Mouse (Mus musculus) intestine, embryonic 15.5 days (tissue): ENCODE measurements around the gene Mia3. TPM values are rescaled to one million over a fixed set of nuclear protein-coding genes. Genes with fewer than 3 reads are reported as not detected.
"Not testable (repeated sequence)": the region's sequence is repeated elsewhere in the genome, so short reads cannot be mapped to it uniquely, and the experiment has no call there.

Experiments
- ATAC-seq: fragments of 200-750 bp; cut with Nextera tagmentation; 2 replicates; pipeline ENCODE4 v1.8.0; 2017; ENCODE audit warnings: moderate TSS enrichment, moderate library complexity
- H3K27ac ChIP-seq: fragments of 300-500 bp; sonication (generic); 2 replicates; pipeline ENCODE4 v1.5.1; 2015; ENCODE audit warnings: mild to moderate bottlenecking, inconsistent platforms
- H3K27me3 ChIP-seq: fragments of 300-500 bp; sonication (generic); replicated peaks from 2 replicates; pipeline ENCODE4 v1.6.1; 2015; ENCODE audit warnings: inconsistent platforms
- H3K36me3 ChIP-seq: fragments of 300-500 bp; sonication (generic); 2 replicates; pipeline ENCODE4 v1.6.1; 2015; ENCODE audit warnings: inconsistent platforms
- H3K4me1 ChIP-seq: fragments of 300-500 bp; sonication (generic); replicated peaks from 2 replicates; pipeline ENCODE4 v1.6.1; 2015; ENCODE audit warnings: inconsistent platforms
- H3K4me2 ChIP-seq: fragments of 300-500 bp; sonication (generic); replicated peaks from 2 replicates; pipeline ENCODE4 v1.6.1; 2015; ENCODE audit warnings: mild to moderate bottlenecking, inconsistent platforms
- H3K4me3 ChIP-seq: fragments of 300-500 bp; sonication (generic); replicated peaks from 2 replicates; pipeline ENCODE4 v1.5.1; 2015; ENCODE audit warnings: inconsistent platforms
- H3K9ac ChIP-seq: fragments of 300-500 bp; sonication (generic); 2 replicates; pipeline ENCODE4 v1.6.1; 2015; ENCODE audit warnings: inconsistent platforms
- H3K9me3 ChIP-seq: fragments of 300-500 bp; sonication (generic); 2 replicates; pipeline ENCODE4 v1.6.1; 2016; ENCODE audit warnings: inconsistent platforms
- WGBS: fragments of 180-500 bp; shearing (Covaris S2); methylation state at CpG from one replicate; pipeline ENCODE4 v1.1.7; 2015; 5-methylcytosine and 5-hydroxymethylcytosine counted together
- polyA plus RNA-seq: library from polyadenylated mRNA; unstranded; fragments of >200 nt; fragmentation: Nextera tagmentation; extraction: Ambion mirVana; gene quantifications from 2 replicates; pipeline ENCODE4 v1.2.1, GENCODE M21; 2015

Mia3 gene
- 79.7 and 81.0 TPM in 2 replicates for polyA plus RNA-seq

DNA sequence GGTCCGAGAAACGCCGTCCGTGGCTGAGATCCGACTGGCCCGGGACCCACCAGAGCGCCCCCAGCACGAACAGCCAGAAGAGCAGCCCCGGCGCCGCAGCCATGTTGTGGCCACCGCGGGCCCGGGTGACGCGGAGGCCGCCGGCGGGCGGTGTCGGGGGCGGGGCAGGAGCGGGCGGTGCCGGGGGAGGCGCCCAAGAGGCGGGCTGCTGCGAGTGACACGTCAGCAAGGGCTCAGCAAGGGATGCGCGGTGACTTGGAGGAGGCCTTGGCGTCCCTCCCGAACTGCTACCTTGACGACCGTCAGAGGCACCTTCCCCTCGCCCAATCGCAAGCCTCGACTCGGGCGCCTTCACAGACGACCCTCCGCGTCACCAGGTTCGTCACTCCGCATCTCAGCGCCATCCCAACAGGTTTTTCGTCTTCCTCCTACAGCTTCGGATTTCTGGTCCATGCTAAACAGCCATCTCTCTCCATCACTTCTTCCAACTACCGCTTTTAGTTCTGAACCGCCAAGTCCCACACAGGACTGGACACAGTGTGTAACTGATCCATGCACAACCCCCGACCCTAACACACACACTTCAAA is at the start of gene Mia3:
Mia3 (minus strand) TSS at position 127 of the 588 bp plus-strand sequence.
- H3K4me2 ChIP-seq, result peak within 1 kb of the TSS; percentile 89
- no peaks in the 10 kb centered on the region for H3K27me3 ChIP-seq
- H3K9me3 ChIP-seq, result no peaks in the 10 kb centered on the region
- H3K27ac ChIP-seq, result peak within 1 kb of the TSS; percentile 60; the same call in 1 of the 2 replicates
- H3K36me3 ChIP-seq, result 0 out of 2 replicates have a peak, but pooled peaks cover 4% of the 10 kb centered on the region
- peak within 1 kb of the TSS; percentile 89 for H3K4me3 ChIP-seq
- WGBS, result under 1% methylated on average over 51 of the region's 51 CpGs
- peak within 1 kb of the TSS; percentile 86 for H3K9ac ChIP-seq
- peaks cover 10% of the 10 kb centered on the region for H3K4me1 ChIP-seq
- ATAC-seq, result peak; percentile 100

DNA sequence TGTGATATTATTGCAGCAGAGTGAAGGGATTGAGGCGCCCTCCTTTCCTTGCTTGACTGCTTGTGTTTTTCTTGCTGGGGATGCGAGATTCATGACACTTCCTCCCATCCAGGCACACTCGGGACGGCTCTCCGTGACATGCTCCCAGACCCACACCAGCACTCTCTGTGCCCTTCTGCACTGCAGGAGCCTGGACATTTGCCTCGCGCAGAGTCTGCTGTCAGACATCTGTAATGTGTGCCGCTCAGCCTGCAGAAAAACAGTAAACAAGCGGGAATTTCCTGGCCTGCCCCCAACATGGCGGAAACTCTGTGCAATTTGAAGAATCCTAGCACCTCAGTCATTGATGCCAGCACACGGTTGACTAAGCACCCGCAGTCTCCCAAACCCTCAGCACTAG is 48.5 kb upstream of the Mia3 start, which contains the start of gene Hhipl2:
Hhipl2 (plus strand) TSS at position 343 of the 400 bp plus-strand sequence.
- Histone ChIP-seq H3K36me3 (no peaks in the 10 kb centered on the region), H3K9ac (no peak within 1 kb of the TSS), H3K27me3 (no peaks in the 10 kb centered on the region), H3K4me3 (no peak within 1 kb of the TSS), H3K27ac (no peak within 1 kb of the TSS), H3K4me1 (no peaks in the 10 kb centered on the region), H3K9me3 (no peaks in the 10 kb centered on the region), H3K4me2 (no peak within 1 kb of the TSS)
- ATAC-seq, result no peak
- whole genome bisulfite sequencing, result 67% methylated on average over 12 of the region's 12 CpGs

- H3K4me3 ChIP-seq, result no peak overlapping the region
- WGBS, result 87% methylated on average over 15 of the region's 15 CpGs
- H3K4me1 ChIP-seq, result no peaks in the 10 kb centered on the region
- no peaks in the 10 kb centered on the region for H3K9me3 ChIP-seq
- ATAC-seq, result no peak
- H3K36me3 ChIP-seq, result peaks cover 11% of the 10 kb centered on the region
- H3K27me3 ChIP-seq, result no peaks in the 10 kb centered on the region
- H3K9ac ChIP-seq, result no peak overlapping the region
- no peak overlapping the region for H3K27ac ChIP-seq
- H3K4me2 ChIP-seq, result no peak overlapping the region
These were observed 44.9 kb upstream of the Mia3 start for GRCm38 (mm10) chr1:183414081-183414727.

- Histone ChIP-seq H3K4me3 (no peak overlapping the region), H3K9ac (no peak overlapping the region), H3K4me2 (no peak overlapping the region), H3K4me1 (no peaks in the 10 kb centered on the region), H3K36me3 (peaks cover 41% of the 10 kb centered on the region), H3K27ac (no peak overlapping the region), H3K27me3 (no peaks in the 10 kb centered on the region), H3K9me3 (no peaks in the 10 kb centered on the region)
- WGBS, result 91% methylated on average over 3 of the region's 3 CpGs
- ATAC-seq, result no peak
These were observed 34.0 kb upstream of the Mia3 start for GRCm38 (mm10) chr1:183403396-183403795.

DNA sequence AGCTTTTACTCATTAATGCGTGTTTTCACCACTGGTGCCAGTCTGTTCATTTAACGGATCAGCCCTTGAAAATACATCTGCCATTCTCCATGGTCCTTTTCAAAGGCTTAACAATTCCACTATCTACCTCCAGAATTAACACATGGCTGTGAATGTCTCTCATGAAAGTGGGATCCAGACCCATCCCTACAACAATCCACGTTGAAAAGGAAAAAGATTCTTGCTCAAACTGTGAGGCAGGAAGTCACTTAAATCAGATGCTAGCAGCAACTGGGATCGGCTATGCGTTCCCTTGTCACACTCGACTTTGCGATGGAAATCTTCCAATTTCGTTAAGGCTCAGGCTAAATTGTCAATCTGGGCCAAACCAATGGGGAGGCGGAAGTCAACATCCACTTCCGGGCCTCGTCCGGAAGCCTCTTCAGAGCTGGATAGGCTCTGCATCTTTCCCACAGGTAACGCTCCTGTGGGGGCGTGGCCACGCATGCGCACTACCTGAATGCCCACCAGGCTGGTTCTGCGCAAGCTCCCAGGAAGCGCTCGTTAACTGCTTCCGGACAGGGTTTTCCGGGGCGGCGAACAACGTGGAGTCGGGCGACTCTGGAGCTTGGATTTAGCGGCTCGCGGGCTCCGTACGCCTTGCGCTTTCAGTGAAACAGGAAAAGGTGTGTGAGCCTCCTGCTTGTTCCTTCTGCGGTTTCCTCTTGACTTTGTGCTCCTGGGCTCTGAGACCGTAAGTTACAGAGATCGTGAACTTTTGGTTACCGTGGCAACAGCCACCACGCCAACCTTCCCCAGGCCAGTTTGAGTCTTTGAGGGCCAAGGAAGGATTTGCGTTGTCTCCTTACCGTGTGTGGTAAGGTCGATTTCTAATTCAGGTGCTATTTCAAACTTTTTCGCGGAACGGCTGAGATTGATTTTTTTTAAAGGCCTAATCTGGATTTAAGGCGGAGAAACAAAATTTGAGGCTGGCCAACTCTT is 19.4 kb upstream of the Mia3 start, which contains the start of gene Taf1a:
Taf1a (plus strand) TSS at position 556 of the 981 bp plus-strand sequence.
- peak; percentile 100 for ATAC-seq
- peaks cover 4% of the 10 kb centered on the region; the same call in 1 of the 2 replicates for H3K4me1 ChIP-seq
- H3K9ac ChIP-seq, result peak within 1 kb of the TSS; percentile 36
- H3K36me3 ChIP-seq, result no peaks in the 10 kb centered on the region
- H3K9me3 ChIP-seq, result no peaks in the 10 kb centered on the region
- peak within 1 kb of the TSS; percentile 57 for H3K4me2 ChIP-seq
- 5% methylated on average over 44 of the region's 44 CpGs for WGBS
- H3K27me3 ChIP-seq, result no peaks in the 10 kb centered on the region
- H3K27ac ChIP-seq, result 0 out of 2 replicates have a peak within 1 kb of the TSS, but pooled peaks have one; percentile 27
- H3K4me3 ChIP-seq, result peak within 1 kb of the TSS; percentile 60

GRCm38 (mm10) chr1:183387421-183387820 is 18.1 kb upstream of the Mia3 start:
- not testable (repeated sequence) for H3K9me3 ChIP-seq, H3K4me3 ChIP-seq, H3K9ac ChIP-seq, ATAC-seq, H3K4me2 ChIP-seq, H3K36me3 ChIP-seq, H3K4me1 ChIP-seq, H3K27ac ChIP-seq, H3K27me3 ChIP-seq
- WGBS, result 98% methylated on average over 3 of the region's 3 CpGs

- Histone ChIP-seq H3K9ac (no peak overlapping the region), H3K4me3 (no peak overlapping the region), H3K36me3 (no peaks in the 10 kb centered on the region), H3K9me3 (no peaks in the 10 kb centered on the region), H3K4me1 (no peaks in the 10 kb centered on the region), H3K4me2 (no peak overlapping the region), H3K27me3 (no peaks in the 10 kb centered on the region), H3K27ac (no peak overlapping the region)
- no peak for ATAC-seq
- WGBS, result 87% methylated on average over 2 of the region's 2 CpGs
These were observed 13.3 kb upstream of the Mia3 start for GRCm38 (mm10) chr1:183382621-183383020.

GRCm38 (mm10) chr1:183381816-183382215 is 12.5 kb upstream of the Mia3 start:
- no peaks in the 10 kb centered on the region for H3K4me1 ChIP-seq
- no peak overlapping the region for H3K27ac ChIP-seq
- no peak overlapping the region for H3K9ac ChIP-seq
- H3K27me3 ChIP-seq, result no peaks in the 10 kb centered on the region
- H3K4me3 ChIP-seq, result no peak overlapping the region
- WGBS, result 72% methylated on average over 5 of the region's 5 CpGs
- no peaks in the 10 kb centered on the region for H3K9me3 ChIP-seq
- H3K36me3 ChIP-seq, result no peaks in the 10 kb centered on the region
- H3K4me2 ChIP-seq, result no peak overlapping the region
- ATAC-seq, result no peak

GRCm38 (mm10) chr1:183379376-183379775 is 10.0 kb upstream of the Mia3 start:
- H3K27ac ChIP-seq, H3K9ac ChIP-seq, H3K9me3 ChIP-seq, H3K4me2 ChIP-seq, H3K27me3 ChIP-seq, H3K4me3 ChIP-seq, H3K36me3 ChIP-seq, ATAC-seq, H3K4me1 ChIP-seq: not testable (repeated sequence)
- WGBS, result 86% methylated on average over 3 of the region's 3 CpGs

DNA sequence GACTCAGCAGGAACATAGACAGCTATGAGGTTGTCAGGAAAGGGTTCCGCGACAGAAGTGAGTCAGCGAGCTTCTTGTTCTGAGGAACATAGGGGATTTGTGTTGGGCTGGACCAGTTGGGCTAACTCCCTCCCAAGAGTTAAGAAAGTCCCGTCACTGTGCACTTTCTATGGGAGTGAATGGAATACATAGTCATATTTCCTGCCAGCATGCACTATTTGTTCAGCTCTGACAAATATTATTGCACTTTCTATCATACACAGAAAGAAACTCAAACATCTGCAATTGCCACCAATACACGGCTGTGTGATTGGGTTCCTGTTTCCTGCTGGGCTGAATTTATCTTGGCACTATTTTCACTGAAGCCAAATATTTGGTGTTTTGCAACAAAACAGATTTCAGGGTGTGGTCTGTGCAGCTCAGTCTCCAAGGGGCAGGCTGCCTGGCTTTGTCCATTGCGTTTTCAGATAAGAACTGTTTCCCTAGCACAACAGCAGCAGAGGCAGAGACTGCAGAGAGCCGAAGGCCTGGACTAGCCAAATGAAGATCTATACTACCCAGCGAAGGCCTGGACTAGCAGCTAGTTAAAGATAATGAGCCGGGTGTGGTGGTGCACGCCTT is 9.1 kb upstream of the Mia3 start:
- no peak for ATAC-seq
- no peak overlapping the region for H3K9ac ChIP-seq
- 76% methylated on average over 10 of the region's 10 CpGs for WGBS
- H3K4me2 ChIP-seq, result no peak overlapping the region
- no peaks in the 10 kb centered on the region for H3K27me3 ChIP-seq
- H3K27ac ChIP-seq, result no peak overlapping the region
- no peaks in the 10 kb centered on the region for H3K36me3 ChIP-seq
- H3K9me3 ChIP-seq, result no peaks in the 10 kb centered on the region
- no peaks in the 10 kb centered on the region for H3K4me1 ChIP-seq
- no peak overlapping the region for H3K4me3 ChIP-seq

DNA sequence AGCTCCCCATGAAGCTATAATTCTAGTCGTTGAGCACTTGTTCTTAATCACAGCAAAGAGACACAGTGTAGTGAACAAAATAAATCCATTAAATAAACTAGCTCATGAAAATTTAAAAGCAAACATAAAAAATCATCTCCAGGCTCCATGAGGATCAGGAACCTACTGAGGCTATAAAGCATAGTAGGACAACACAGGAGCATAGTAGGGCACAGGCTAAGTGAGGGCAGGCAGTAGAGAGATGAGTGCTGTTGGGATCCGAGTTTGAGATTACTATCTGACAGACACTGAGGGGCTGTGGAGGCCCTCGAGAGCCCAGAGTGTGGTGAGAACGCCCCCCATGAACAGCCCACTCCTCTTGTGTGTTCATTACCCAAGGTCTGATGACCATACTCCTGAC is 7.7 kb upstream of the Mia3 start:
- 78% methylated on average over 4 of the region's 4 CpGs for WGBS
- no peak for ATAC-seq
- H3K9me3 ChIP-seq, result no peaks in the 10 kb centered on the region

DNA sequence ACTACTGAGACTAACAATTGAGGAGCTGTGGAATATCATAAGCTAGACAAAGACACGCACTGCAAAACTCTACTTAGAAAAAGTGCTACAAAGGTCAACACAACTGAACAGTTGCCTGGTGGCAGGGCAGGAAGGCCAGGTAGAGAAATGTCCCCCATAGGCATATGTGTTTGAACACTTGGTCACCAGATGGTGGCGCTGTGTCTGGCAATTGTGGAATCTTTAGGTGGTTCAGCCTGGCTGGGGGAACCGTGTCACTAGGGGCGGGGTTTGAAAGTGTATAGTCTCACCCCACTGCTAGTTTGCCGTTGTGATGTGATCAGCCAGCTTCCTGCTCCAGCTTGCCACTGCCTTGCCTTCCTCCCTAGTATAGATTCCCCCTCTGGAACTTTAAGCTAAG is 5.4 kb upstream of the Mia3 start:
- no peaks in the 10 kb centered on the region for H3K36me3 ChIP-seq
- no peak overlapping the region for H3K4me2 ChIP-seq
- H3K27ac ChIP-seq, result no peak overlapping the region
- ATAC-seq, result no peak
- H3K9ac ChIP-seq, result no peak overlapping the region
- H3K9me3 ChIP-seq, result no peaks in the 10 kb centered on the region
- H3K4me3 ChIP-seq, result no peak overlapping the region
- H3K4me1 ChIP-seq, result no peaks in the 10 kb centered on the region
- no peaks in the 10 kb centered on the region for H3K27me3 ChIP-seq
- WGBS, result 79% methylated on average over 5 of the region's 5 CpGs

More for the DNA sequence above, 7.7 kb upstream of the Mia3 start:
- Histone ChIP-seq H3K9ac (no peak overlapping the region), H3K27me3 (no peaks in the 10 kb centered on the region), H3K4me3 (no peak overlapping the region), H3K27ac (no peak overlapping the region), H3K4me1 (no peaks in the 10 kb centered on the region), H3K4me2 (no peak overlapping the region), H3K36me3 (no peaks in the 10 kb centered on the region)
